Mouse (Mus musculus): Measurements from ENCODE around the gene Yipf4. TPM values are rescaled to one million over a fixed set of nuclear protein-coding genes. Genes with fewer than 3 reads are reported as not detected.

Gene Yipf4
- total RNA-seq, 2 experiments from 2014 or later = 67.8 to 68.2 TPM

DNA sequence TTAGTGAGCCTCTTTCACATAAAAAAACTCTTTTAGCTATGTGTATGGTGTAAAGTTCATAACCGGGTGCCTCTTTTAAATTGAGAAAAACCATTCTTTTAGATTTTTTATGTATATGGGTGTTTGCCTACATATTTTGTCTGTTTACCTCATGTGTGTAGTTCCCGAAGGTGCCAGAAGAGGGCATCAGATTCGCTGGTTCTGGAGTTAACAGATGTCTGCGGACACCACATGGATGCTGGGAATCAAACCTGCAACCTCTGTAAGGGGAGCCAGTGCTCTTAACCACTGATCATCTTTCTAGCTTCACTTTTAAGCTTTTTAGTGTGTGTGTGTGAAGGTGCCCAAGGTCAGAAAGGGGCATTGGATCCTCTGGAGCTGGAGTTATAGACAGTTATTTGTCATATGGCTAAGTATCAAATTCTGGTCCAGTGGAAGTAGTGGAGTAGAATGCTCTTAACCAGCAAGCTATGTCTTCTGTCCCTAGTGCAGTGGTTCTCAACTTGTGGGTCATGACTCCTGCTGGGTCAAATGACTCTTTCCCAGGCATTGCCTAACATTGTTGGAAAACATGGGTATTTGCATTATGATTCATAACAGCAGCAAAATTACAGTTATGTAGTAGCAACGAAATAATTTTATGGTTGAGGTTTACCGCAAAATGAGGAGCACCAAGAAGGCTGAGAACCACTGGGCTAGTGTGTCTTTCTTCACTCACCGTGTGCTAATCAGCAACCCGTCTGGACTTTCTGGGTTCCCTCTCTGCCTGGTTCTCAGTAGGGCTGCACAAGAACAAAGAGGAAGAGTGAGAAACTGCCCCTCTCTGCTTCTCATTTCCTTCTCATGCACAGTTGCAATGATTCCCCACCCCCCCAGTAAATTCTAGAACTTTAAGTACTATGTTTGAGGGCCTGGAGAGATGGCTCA lies 33.8 kb downstream of the Yipf4 start:
- DNase-seq = no peak
- intact Hi-C loops (cut with DNase I) = no loop called here

DNA sequence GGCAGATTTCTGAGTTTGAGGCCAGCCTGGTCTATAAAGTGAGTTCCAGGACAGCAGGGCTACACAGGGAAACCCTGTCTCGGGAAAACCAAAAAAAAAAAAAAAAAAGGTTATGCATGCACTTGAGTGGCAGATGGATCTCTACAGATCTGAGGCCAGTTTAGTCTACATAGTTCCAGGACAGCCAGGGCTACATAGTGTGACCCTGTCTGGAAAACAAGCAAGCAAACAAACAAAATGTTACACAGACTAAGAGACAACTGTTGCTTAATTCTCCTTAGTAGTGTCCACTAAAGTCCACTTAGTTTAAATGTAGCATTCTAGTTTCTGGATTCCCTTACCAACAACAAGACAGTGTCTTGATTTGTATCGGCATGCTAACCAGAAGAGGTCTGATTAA lies 36.8 kb downstream of the Yipf4 start:
- no peak for DNase-seq
- intact Hi-C loops (cut with DNase I) = loop anchor here (2.0 kb wide), 1 partner anchor 37 kb away; the partner anchor contains the start of gene Yipf4

DNA sequence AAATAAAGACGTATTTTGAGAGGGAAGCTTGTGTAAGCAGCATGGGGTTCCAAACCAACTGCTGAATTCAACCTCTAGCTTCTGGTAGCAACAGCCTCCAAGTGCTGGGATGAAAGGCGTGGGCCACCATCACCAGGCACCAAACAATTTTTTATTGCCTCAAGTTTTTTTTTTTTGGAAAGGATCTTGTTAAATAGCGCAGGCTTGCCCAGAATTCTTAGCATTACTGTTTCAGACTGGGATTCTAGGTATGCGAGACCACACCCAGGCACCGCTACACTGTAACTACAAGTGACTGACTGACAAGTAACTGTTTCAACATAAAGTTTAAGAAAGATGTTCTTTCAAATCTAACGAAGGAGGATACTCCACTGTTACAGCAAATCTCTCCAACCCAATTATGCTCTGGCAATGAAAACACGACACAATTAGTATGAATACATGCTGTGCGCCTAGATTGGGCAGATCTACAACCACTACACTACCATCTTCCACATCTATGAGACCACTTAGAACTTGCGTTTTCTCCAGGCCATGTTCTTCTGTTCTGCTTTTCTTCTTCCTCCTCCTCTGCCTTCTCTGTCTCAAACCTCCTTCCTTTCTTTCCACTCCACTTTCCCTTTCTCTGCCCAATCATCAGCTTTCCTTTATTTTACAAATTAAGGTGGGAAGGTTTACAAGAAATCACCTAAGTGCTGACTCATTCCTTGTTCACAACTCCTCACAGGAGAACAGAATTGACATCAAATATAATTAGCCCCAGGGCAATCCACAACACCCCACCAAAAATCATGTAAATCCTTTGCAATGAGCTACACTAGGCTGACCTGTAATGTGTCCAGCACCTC lies 37.7 kb downstream of the Yipf4 start:
- no peak for DNase-seq
- intact Hi-C loops (cut with DNase I) = loop anchor here (2.0 kb wide), 1 partner anchor 38 kb away; the partner anchor contains the start of gene Yipf4

DNA sequence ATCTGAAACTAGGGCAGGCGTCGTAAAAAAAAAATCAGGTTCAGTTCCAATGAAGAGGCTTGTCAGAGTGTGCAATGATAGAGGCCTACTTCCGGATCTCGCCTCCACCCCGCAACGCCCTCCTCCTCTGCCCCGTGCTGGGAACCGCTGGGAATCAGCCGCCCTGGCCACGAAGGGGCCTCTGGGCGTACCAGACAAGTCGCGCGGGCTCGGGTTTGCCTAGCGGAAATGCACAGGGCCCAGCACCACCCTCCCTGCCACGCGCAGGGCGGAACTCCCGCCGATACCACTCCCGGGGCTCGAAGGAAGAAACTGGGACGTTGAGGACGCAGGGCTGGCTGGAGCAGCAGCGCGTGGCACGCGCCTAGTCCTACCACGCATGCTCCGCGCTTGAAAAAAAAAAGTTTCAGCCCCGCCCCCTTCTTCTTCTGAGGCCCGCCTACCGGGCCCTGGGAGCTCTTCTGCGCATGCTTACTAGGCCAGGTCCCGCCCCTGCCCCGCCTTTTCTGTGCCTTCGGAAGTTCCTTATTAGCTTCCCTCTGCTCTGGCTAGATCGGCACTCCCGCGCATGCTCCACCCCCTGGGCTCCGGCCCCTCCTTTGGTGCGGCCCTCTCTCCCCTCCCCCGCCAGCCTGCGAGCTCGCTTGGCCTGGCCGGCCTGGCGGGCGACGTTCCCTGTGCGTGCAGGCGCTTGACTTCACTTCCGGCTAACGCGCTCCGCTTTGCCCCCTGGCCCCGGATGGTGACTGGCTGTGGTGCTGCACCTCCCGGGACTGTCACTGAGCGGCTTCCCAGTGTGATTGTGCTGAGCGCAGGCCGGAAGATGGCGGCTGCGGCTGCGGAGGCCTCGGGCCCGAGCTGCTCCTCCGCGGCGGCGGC lies 38.7 kb downstream of the Yipf4 start, which contains the start of gene Birc6:
Gene Birc6, plus strand, starts transcription at position 567 of the 879 bp plus-strand sequence.
- intact Hi-C loops (cut with DNase I) = loop anchor here (2.0 kb wide), 1 partner anchor 39 kb away; the partner anchor contains the start of gene Yipf4

DNA sequence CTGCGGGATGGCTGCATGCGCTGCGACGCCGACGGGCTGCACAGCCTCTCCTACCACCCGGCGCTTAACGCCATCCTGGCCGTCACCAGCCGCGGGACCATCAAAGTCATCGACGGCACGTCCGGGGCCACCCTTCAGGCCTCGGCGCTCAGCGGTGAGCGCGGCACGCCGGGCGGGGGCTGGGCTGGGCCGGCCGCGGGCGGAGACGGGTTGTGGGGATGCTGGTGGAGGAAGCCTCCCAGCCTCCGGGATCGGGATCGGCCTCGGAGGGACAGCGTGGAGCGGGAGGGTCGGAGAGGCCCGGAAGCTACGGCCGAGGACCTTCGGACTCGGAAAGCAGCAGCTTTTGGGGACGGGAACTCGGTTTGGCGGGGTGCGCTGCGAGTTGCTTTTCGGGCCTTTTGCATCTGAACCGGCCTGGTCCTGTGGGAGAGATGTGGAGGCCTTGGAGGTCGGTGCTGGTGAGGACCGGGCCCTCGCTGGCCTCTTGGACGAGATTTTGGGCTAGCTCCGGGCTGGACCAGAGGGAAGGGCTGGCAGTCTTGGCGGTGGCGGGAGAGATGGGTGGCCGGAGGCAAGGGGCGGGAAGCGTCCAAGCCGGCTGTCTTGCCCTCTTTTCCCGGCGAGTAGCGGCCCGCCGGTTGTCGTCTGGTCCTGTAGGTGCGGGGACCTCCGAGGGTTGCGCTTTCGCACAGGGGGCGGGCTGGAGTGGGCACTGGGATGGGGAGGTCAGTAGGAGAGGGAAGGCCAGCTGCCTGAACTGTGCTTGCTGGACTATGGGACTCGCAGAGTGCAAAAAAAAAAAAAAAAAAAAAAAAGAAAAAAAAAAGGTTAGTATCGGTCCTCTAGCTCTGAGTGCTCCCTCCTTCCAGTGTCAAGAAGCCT lies 39.6 kb downstream of the Yipf4 start:
- intact Hi-C loops (cut with DNase I) = no loop called here
- no peak for DNase-seq

More for the DNA sequence above, 38.7 kb downstream of the Yipf4 start, which contains the start of gene Birc6:
- peak; percentile 100 for DNase-seq

DNA sequence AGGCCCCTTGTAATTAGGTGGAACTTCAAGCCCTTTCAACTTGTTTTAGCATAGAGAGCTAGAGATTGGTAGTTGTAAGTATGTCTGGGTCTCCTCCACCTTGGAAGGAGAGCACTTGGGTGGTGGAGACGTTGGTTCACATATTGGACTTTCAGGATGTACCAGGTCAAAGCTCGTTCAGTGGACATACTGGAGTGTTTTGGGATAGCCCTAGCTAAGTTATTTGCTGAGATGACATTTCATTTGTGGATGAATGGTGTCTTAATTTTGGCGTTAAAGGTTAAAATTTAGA lies 40.2 kb downstream of the Yipf4 start:
- intact Hi-C loops (cut with DNase I) = no loop called here
- DNase-seq = no peak

DNA sequence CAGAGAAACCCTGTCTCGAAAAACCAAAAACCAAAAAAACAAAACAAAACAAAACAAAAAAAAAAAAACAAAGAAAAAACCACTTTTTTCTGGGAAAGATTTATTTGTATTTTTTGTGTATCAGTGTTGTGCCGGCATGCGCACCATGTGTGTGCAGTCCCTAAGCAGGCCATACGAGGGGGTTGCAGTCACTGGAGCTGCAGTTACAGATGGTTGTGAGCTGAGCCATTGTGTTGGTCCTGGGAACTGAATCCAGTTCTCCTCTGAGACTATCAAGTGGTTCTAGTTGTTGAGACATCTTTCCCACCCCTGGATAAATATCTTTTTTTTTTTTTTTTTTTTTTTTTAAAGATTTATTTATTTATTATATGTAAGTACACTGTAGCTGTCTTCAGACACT lies 45.7 kb downstream of the Yipf4 start:
- DNase-seq = no peak
- intact Hi-C loops (cut with DNase I) = no loop called here

DNA sequence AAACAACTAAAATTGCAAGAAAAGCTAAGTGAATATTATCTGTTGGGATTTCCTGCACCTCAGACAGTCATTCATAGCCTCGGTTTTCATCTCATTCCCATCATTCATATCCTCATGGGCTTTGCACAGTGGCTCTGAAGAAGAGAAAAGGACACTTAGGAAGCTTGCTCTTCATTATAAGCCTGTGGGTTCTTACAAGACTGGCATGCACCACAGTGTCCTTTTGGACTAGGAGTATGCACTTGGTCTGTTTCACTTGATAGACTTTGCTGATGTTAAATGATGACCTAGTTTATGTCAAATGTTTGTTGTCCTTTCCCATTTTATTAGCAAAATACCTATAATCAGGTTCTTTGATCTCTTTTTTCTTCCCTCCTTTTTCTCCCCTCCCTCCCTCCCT lies 48.2 kb downstream of the Yipf4 start:
- intact Hi-C loops (cut with DNase I) = no loop called here

DNA sequence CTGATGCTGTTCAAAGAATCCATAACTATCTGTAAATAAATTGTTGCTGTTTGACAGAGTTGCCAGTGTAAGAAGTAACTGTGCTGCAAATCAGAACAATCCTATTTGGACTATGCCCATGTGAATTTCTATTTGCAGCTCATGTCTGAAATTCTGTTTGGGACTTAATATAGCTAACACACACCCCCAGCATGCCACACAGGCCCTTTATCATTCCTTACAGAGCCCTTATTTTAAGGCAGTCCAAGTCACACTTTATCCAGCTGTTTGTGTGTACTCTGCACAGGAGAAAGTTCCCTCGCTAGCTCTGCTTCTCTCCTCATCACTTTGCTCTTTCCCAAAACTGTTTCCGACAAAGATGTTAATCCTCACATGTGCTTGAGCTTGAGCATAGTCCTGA lies 54.3 kb downstream of the Yipf4 start:
- intact Hi-C loops (cut with DNase I) = no loop called here
- DNase-seq = no peak

More for the DNA sequence above, 48.2 kb downstream of the Yipf4 start:
- DNase-seq = no peak

Other genes starting within 250 kb of the Yipf4 start
- gene Memo1, start 194.0 kb upstream of the Yipf4 start, total RNA-seq (2021) = 10 to 100 TPM; 64.4 to 72.6 TPM
- 10 to 100 TPM; 45.5 to 48.9 TPM for gene Dpy30, start 165.5 kb upstream of the Yipf4 start, total RNA-seq (2021)
- 10 to 100 TPM; 31.6 to 33.3 TPM for gene Spast, start 150.5 kb upstream of the Yipf4 start, total RNA-seq (2021)
- gene Slc30a6, start 93.9 kb upstream of the Yipf4 start, total RNA-seq (2021) = 1 to 10 TPM; 9.3 to 9.5 TPM
- gene Nlrc4, start 30.4 kb upstream of the Yipf4 start, total RNA-seq (2021) = under 1 TPM; 0.31 to 0.35 TPM
- 10 to 100 TPM; 82.2 to 82.6 TPM for gene Birc6, start 38.8 kb downstream of the Yipf4 start, total RNA-seq (2021)
- gene Ttc27, start 228.2 kb downstream of the Yipf4 start, total RNA-seq (2021) = 10 to 100 TPM; 10.4 to 14.6 TPM